Mouse (Mus musculus): ENCODE results near the gene Procr.
"Not testable (repeated sequence)": the region's sequence is repeated elsewhere in the genome, so short reads cannot be mapped to it uniquely, and the experiment has no call there.

The Procr gene

GRCm38 (mm10) chr2:155751014-155751786 is at the start of gene Procr:
Gene Procr (plus strand): TSS chr2:155751117.
- peak; percentile 78 for DNase-seq

- DNase-seq: no peak
Observed at GRCm38 (mm10) chr2:155701399-155701919, 49.5 kb upstream of the Procr start.

- no peak for DNase-seq
Observed at GRCm38 (mm10) chr2:155703630-155704029, 47.3 kb upstream of the Procr start.

- peak; percentile 21 for DNase-seq
Observed at GRCm38 (mm10) chr2:155707251-155707650, 43.7 kb upstream of the Procr start.

DNA sequence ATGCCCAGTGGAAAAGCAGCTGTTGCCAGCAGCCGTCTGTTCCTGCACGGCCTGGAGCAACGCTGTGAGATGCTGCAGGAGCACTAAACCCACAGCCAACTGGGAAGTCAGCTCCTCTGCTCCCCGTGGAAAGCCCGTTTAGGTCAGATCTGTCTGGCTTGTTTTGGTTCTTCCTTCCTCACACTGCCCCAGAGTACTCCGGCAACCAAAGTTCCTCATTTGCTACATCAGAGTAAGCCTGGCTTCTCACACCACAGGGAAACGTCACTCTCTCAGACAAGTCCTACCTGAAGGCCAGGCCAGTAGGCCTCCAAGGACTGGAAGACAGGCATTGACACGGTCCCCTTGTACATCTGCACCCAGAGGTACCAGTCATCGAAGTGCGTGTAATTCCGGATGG is 40.4 kb upstream of the Procr start:
- no peak for DNase-seq

DNA sequence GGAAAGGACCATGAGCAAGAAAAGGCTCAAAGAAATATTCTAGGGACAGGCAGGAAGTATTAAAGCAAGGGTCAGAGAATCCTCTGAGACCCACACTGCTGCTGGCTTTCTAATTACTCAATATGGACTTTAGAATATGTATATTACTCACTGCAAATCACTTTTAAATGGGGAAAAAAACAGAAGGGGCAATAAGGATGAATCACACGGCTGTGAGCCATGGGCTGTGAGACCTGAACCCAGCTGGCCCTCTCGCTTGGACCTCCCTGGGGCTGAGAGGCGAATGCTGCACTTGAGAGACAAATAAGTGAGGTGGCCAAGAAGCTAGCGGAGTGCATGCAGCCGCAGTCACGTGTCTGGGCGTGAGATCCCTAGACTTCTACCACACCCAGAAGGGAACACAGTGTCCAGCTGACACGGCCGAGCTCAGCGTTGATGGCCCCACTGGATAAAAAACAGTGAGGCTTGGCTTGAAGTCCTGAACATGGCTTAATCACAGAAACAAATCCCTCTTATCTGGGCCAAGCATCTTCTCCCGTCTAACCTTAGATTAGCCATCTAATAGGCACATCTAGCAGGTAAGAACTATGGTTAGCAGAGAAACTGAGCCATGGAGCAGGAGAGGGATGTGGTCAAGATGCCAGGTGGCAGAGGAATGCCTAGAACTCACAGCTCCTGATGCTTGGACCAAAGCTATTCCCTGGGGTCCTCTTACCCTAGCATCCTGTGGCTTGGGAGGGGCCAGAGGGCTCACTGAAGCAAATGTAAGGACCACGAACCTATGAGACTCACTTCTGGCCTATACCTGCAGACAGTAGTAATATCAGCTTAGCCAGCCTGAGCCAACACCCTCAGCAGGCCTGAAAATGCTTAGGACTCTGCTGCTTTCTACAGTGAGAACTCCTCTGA is 33.6 kb upstream of the Procr start:
- DNase-seq: no peak

DNA sequence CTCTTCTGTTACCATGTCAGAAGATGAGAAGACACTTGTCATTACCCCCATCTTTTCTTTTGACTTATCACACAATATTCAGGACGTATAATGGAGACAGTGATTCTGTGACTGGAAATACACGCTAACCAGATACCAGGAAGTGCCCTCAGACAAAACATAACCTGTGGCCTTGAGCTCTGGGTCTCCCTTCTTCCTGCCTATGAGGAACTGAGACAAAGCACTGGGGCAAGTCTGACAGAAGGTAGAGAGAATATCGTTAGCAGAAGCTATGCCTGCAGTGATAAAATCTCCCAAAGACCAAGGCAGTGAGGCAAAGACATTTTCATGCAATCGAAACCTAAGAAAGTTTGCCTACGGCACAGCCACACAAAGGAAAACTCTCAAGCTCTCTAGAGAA is 30.3 kb upstream of the Procr start:
- DNase-seq: no peak

DNA sequence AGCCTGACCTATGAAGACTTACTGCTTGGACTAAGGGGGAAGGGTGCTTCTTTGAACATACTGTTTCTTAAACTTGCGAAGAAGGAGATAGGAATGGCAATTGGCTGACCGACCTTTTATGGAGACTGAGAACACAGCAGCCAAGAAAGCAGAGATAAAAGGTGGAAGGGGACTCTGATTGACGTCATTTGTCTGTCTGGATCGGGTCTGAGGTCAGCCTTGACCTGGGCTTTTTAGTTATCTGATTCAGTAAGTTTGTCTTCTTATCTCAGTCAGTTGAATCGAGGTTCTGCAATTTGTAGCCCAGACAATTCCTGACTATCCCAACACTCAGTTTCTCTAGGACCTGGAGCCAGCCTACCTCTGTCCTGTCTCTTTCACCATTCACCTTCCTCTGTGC is 26.9 kb upstream of the Procr start:
- no peak for DNase-seq

DNA sequence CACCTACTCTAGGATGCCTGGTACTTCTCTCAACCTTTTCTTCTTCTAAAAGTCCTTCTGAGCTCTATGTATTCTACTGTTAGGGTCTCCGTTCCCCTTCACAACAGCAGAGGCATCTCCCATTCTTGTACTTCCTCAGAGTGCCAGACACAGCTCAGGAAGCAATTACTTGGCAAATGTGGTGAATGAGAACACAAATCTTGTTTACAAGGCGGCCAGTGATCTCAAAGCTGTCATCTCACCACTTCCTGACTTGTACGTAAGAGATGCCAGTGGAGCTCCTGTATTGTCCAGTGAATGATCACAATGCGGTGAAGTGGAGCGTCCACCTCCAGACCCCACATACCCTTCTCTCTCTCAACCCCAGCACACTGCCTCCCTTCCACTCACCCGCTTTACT is 26.4 kb upstream of the Procr start:
- DNase-seq: no peak

DNA sequence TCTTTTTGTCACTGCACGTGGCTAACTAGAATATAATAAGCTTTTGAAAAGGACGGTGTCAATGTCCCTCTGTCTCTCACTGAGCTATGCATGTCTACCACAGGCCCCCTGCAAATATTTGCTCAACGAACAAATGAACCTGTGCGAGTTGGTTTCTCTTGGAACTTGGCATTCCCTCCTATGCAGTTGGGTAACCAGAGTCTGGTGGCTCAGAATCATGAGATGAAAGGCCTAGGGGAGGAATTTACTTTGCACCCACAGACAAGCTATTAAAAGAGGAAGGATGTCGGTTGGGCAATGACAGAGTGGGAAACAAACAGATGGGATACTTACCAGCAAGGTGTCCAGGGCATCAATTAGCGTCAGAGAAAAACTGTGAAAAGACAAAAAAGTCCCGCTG is 24.6 kb upstream of the Procr start:
- DNase-seq: no peak

- DNase-seq: no peak
Observed at GRCm38 (mm10) chr2:155727764-155728395, 23.0 kb upstream of the Procr start.

GRCm38 (mm10) chr2:155728742-155729141 is 22.2 kb upstream of the Procr start:
- DNase-seq: no peak

GRCm38 (mm10) chr2:155729158-155729645 is 21.7 kb upstream of the Procr start, which contains the start of gene Edem2:
Gene Edem2 (minus strand): TSS chr2:155729475.
- DNase-seq: peak; percentile 94

- DNase-seq: peak; percentile 25
Observed at GRCm38 (mm10) chr2:155735080-155735479, 15.8 kb upstream of the Procr start.

GRCm38 (mm10) chr2:155735766-155736165 is 15.2 kb upstream of the Procr start, which contains the start of gene Gm17581:
Gene Gm17581 (minus strand): TSS chr2:155735866.
- DNase-seq: not testable (repeated sequence)

DNA sequence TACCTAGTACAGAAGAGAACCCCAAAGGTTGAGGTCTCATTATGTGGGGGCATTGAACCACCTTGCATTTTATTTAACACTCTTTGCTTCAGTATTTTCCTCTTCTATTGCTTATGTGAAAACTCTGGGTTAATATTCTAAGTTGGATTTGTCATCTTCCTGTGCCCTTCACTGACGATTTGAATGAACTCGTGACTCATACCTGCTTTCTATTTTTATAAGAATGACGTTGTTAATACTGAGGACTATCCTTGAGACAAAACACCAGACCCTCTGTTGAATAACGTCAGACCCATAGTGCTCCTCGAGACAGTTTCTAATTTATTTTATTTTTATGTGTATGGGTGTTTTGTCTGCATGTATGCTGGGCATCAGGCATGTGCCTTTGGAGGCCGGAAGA is 14.0 kb upstream of the Procr start:
- no peak for DNase-seq

GRCm38 (mm10) chr2:155737803-155738202 is 13.1 kb upstream of the Procr start:
- DNase-seq: no peak

DNA sequence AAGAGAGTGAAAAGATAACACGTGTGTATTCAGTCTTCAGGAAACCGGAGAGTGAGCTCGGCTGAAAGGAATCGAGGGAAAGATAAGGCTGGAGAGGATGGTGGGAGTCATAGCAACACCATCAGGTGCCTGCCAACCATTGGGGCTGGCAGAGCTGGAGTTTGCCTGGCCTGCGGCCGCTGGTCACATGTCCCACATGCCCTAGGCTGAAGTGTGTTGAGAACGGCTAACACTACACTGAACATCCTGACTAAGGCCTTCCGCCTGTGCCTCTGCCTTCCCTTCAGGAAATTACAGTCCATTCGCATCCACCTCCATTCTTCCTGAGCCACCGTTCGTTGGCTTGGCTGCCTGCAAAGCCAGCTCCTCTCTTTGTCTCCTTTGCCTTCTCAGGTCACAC is 8.7 kb upstream of the Procr start:
- DNase-seq: peak; percentile 14

- DNase-seq: peak; percentile 79
Observed at GRCm38 (mm10) chr2:155742931-155743337, 8.0 kb upstream of the Procr start.

GRCm38 (mm10) chr2:155743351-155743750 is 7.6 kb upstream of the Procr start:
- peak; percentile 34 for DNase-seq

GRCm38 (mm10) chr2:155745487-155745886 is 5.4 kb upstream of the Procr start:
- no peak for DNase-seq

DNA sequence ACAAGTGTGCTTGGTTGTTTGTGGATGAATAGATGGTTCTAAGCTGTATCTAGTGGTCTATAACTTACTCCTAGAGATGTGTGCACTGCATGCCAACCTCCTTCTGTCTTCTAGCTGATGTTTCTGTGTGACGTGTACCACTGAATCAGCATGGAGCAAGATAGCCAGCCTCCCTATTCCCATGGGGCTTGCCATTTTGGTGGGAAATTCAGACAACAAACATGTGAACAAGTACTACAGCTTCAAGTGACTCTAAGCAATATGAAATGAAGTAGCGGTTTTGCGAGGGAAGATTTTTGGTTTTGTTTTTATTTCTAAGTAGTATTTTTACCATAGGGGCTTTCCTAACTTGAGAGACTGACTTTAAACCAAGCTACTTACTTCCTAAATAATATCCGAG is 1.5 kb upstream of the Procr start:
- DNase-seq: no peak

DNA sequence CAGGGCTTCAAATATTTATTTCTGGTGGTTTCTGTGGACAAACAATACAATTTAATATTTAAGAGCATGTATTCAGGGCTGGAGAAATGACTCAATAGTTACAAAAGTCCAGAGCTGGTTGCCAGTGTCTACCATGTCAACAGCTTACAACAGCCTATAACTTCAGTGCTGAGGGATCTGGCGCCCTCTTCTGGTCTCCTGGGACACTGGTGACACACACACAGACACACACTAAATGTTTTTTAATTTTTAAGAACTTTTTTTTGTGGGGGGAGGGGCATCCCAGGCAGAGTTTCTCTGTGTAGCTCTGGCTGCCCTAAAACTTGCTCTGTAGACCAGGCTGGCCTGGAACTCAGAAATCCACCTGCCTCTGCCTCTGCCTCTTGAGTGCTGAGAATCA is 4.8 kb downstream of the Procr start:
- peak; percentile 57 for DNase-seq
